Mouse (Mus musculus) brown adipose tissue, adult 24 weeks (tissue): Measurements from ENCODE around the gene Gpr101. TPM values are rescaled to one million over a fixed set of nuclear protein-coding genes. Genes with fewer than 3 reads are reported as not detected.

Experiments used
- H3K27ac ChIP-seq: fragments of 200-500 bp; replicated peaks from 2 replicates; pipeline ENCODE4 v1.5.1; 2012; ENCODE audit warnings: low read depth, mild to moderate bottlenecking, low read length
- H3K4me1 ChIP-seq: fragments of 200-500 bp; 2 replicates; pipeline ENCODE4 v1.6.1; 2012; ENCODE audit warnings: low read length, mixed read lengths; ENCODE audit not compliant: control insufficient read depth, insufficient read depth, insufficient read length
- H3K4me3 ChIP-seq: fragments of 200-500 bp; 2 replicates; pipeline ENCODE4 v1.5.1; 2012; ENCODE audit warnings: low read depth, mild to moderate bottlenecking, low read length, moderate library complexity; ENCODE audit not compliant: insufficient read depth
- polyA plus RNA-seq: library from polyadenylated mRNA; stranded (reverse); fragments of >200 nt; gene quantifications from 2 replicates; pipeline ENCODE4 v1.2.4, GENCODE M21; 2012; ENCODE audit not compliant: missing spikeins, insufficient read depth, insufficient read length

Gene Gpr101
- not detected in 2 replicates for polyA plus RNA-seq

DNA sequence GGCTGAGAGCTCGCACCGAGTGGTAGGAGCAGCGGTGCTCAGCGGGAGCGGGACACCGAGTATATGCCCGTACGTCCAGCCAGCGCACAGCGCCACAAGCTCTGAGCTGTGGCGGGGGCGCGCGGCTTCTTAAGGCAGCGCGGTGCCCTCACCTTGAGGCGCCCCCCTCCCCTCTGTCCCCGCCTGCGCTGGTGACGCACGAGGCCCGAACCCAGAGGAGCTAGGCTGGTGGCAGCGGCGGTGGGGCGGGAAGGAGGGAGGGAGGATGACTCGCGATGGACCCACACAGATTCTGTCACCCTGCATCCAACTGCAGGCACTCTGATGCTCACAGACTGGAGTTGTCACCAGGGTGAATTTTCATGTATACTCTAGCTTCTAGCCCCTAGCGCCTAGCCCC is at the start of gene Gpr101:
Gene Gpr101, minus strand, starts transcription at position 124 of the 400 bp plus-strand sequence.
- Histone ChIP-seq H3K4me3 (no peak within 1 kb of the TSS), H3K4me1 (no peaks in the 10 kb centered on the region), H3K27ac (no peak within 1 kb of the TSS)

DNA sequence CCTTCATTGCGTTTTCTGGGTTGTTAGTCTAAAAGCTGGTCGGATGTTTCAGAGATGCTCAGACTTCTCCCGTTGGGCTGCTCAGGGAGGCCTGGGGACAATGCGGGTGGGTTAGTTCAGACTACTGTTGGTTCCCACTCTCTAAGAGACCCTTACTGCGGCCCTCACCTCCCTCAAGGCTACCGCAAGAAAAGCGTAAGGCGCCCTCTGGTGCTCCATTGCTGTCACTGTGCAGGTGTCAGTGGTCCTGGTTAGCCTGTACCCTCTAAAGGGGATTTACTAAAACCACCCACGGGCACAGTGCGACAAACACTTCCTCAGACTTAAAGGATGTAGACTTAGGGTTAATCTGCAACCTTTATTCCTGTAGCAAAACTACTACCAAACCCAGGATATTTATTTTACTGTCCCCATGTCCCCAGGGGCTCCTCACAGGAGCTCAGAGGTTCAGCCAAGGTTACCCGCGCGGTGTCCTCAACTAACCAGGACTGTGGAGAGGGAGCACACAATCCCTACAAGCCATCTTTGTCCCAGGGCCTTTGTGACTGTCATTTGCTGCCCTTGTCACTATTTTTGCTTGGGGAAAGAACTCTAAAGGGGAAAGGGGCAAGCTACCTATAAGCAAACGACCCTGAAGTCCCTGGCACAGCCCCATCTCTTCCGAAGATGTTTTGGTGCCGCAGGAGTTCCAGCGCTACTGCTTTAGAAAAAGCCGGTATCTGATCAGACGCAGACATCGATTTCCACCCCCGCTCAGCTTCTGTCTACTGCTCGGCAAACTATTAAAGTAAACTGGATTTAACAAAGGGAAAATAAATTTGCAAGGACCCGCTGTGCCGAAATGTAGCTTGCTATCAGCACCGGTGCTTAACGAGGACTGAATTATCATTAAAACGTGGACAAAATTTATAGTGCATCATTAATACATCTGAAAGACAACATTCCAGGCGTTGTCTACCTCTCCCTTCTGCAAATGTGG is 17.8 kb upstream of the Gpr101 start:
- no peak overlapping the region for H3K4me3 ChIP-seq
- no peak overlapping the region for H3K27ac ChIP-seq
- no peaks in the 10 kb centered on the region for H3K4me1 ChIP-seq

DNA sequence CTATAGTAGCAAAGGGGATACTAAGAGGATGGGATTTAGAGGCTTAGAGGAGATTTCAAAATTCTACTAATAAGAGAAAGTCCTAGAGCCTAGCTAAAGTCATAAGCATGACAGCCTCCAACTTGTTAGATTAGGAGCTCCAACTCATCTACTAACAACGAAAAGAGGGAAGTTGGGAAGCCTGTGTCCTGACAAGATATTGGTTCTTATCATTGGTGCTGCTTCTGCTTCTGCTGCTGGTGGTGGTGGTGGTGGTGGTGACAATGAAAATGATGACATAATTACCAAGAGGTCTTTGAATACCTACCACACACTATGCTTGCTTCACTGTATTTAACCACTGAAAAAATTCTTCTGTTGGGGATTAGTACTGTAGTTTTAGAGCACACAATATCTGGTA is 2.7 kb upstream of the Gpr101 start:
- H3K4me1 ChIP-seq: no peaks in the 10 kb centered on the region
- no peak overlapping the region for H3K27ac ChIP-seq
- H3K4me3 ChIP-seq: no peak overlapping the region

Other genes starting within 250 kb of the Gpr101 start
- gene Arhgef6, start 165.0 kb downstream of the Gpr101 start, polyA plus RNA-seq: 15.1 and 22.8 TPM in 2 replicates
- 13.7 and 18.0 TPM in 2 replicates for gene Rbmx, start 110.7 kb downstream of the Gpr101 start, polyA plus RNA-seq
- not detected in 2 replicates for gene Gm364, start 94.6 kb downstream of the Gpr101 start, polyA plus RNA-seq